Mouse (Mus musculus) heart, postnatal 0 days (tissue): ENCODE measurements around the gene Serpinf1.

Experiments used
- CTCF ChIP-seq: IDR thresholded peaks from 2 replicates; pipeline ENCODE4 v1.5.1; 2016; ENCODE audit warnings: antibody characterized with exemption, control low read depth, low read depth
- EP300 ChIP-seq: IDR thresholded peaks from 2 replicates; pipeline ENCODE4 v1.6.1; 2016; ENCODE audit warnings: antibody characterized with exemption, low read depth

DNA sequence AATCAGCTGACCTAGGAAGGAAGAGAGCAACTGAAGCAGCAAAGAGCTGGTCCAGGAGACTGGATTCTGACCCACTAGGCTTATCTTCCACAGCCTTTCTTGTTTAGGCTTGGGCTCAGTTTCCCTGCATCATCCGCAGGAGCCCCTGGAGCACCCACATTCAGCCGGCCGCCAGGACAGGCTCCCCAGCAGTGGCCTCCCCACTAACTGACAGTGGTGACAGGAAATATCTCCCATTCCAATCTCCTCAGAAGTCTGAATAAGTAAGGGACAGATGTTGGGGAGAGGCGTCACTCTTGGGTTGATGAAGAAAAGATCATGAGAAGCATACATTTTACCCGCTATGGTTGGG, 37.2 kb upstream of the Serpinf1 start:
- TF ChIP-seq CTCF = no peak
- TF ChIP-seq EP300 = no peak
